Mouse (Mus musculus) ES-Bruce4 (cell line): ENCODE data around the gene Trdmt1.
"Not testable (repeated sequence)": the region's sequence is repeated elsewhere in the genome, so short reads cannot be mapped to it uniquely, and the experiment has no call there.

Experiments used
- CTCF ChIP-seq: IDR thresholded peaks from one replicate; pipeline ENCODE4 v1.8.1; 2011; ENCODE audit warnings: low read depth, low read length
- POLR2A ChIP-seq: IDR thresholded peaks from one replicate; pipeline ENCODE4 v1.8.1; 2011; ENCODE audit warnings: low read length; ENCODE audit not compliant: insufficient read depth

GRCm38 (mm10) chr2:13583746-13584145, 39.3 kb upstream of the Trdmt1 start:
- not testable (repeated sequence) for TF ChIP-seq POLR2A, CTCF
